ENCODE assay signal across 8 mouse cellular contexts in the genomic region with DNA sequence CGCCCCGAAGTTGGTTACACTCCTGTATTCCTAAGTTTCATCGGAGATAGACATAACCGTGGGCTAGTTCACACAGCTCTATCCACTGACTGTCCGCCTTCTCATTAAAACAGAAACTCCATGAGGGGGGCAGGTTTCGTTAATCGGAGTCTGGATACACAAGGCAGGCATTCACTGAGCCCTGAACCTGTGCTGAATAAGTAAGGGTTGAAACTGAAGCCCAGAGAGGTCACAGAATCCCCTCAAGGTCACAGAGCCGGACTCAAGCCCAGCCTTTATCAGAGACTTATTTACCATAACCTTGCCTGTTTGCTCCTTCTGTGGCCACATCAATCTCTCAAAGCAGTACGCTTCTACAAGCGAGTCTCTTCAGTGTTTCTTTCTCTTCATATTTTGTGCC. TPM values are rescaled to one million over a fixed set of nuclear protein-coding genes. Genes with fewer than 3 reads are reported as not detected.
DNase-seq lines count a peak whose midpoint lies in the region; ATAC-seq and TF ChIP-seq lines count a peak whose summit lies in the region.

No protein-coding gene starts in this region.

- H3K4me2 ChIP-seq in lung, embryonic 16.5 days (ENCODE audit: low read depth, low read length), result peak overlapping the region; percentile 74
- peak overlapping the region; percentile 82 for H3K4me2 ChIP-seq in limb, embryonic 12.5 days

- no peaks in the 10 kb centered on the region for H3K27me3 ChIP-seq in lung, embryonic 16.5 days (ENCODE audit: control insufficient read depth, insufficient read depth, low read depth, low read length)
- H3K27me3 ChIP-seq in limb, embryonic 12.5 days, result no peaks in the 10 kb centered on the region

- no peak for TF ChIP-seq POLR2A in olfactory bulb, adult 2 months (IDR thresholded peaks at IDR 0.05; ENCODE audit: insufficient read depth, low read depth, low read length)

- no peaks in the 10 kb centered on the region for H3K9me3 ChIP-seq in lung, embryonic 16.5 days (ENCODE audit: control insufficient read depth, low read length)
- no peaks in the 10 kb centered on the region for H3K9me3 ChIP-seq in limb, embryonic 12.5 days

- peak; percentile 19 for DNase-seq in adrenal gland, postnatal 14 days
- DNase-seq in adrenal gland, adult 18-20 months (ENCODE audit: low spot score in 2 of 2), result no peak
- no peak for DNase-seq in lung, postnatal 36 days
- no peak for DNase-seq in right cerebral cortex, adult 18-20 months
- DNase-seq in left cerebral cortex, postnatal 25 days (ENCODE audit: low spot score in 2 of 2), result no peak

- no peak overlapping the region for H3K27ac ChIP-seq in lung, embryonic 16.5 days (ENCODE audit: low read length)
- H3K27ac ChIP-seq in limb, embryonic 12.5 days, result no peak overlapping the region
- no peak overlapping the region for H3K27ac ChIP-seq in olfactory bulb, adult 2 months (ENCODE audit: insufficient read depth, low read depth, low read length)

- no peak for ATAC-seq in lung, embryonic 16.5 days (ENCODE audit: low read depth)
- no peak for ATAC-seq in limb, embryonic 12.5 days (ENCODE audit: insufficient number of reproducible peaks, insufficient read depth, low FRiP score, low TSS enrichment, low read depth)

- no peaks in the 10 kb centered on the region for H3K36me3 ChIP-seq in lung, embryonic 16.5 days (ENCODE audit: control insufficient read depth, insufficient read depth, low read length)
- no peaks in the 10 kb centered on the region for H3K36me3 ChIP-seq in limb, embryonic 12.5 days

- H3K4me3 ChIP-seq in lung, embryonic 16.5 days (ENCODE audit: low read length), result peak overlapping the region; percentile 79
- H3K4me3 ChIP-seq in limb, embryonic 12.5 days (replicated peaks), result no peak overlapping the region
- H3K4me3 ChIP-seq in olfactory bulb, adult 2 months (ENCODE audit: insufficient read depth, low read depth, low read length), result peak overlapping the region; percentile 26; the same call in 1 of the 2 replicates

- H3K4me1 ChIP-seq in lung, embryonic 16.5 days (replicated peaks; ENCODE audit: control insufficient read depth, insufficient read depth, low read length), result peaks cover 16% of the 10 kb centered on the region; the same call in 1 of the 2 replicates
- peaks cover 18% of the 10 kb centered on the region for H3K4me1 ChIP-seq in limb, embryonic 12.5 days (replicated peaks)
- 0 out of 2 replicates have a peak, but pooled peaks cover 2% of the 10 kb centered on the region for H3K4me1 ChIP-seq in olfactory bulb, adult 2 months (ENCODE audit: control insufficient read depth, insufficient read depth, low read length)

- no peak for TF ChIP-seq CTCF in olfactory bulb, adult 2 months (IDR thresholded peaks at IDR 0.05; ENCODE audit: insufficient read depth, low read depth, low read length)

- 69% methylated on average over 10 of the region's 10 CpGs for WGBS in lung, embryonic 16.5 days
- 88% methylated on average over 10 of the region's 10 CpGs for WGBS in limb, embryonic 12.5 days
- WGBS in olfactory bulb, adult 2 months, result 59% methylated on average over 10 of the region's 10 CpGs

- peak overlapping the region; percentile 90 for H3K9ac ChIP-seq in lung, embryonic 16.5 days (ENCODE audit: low read length)
- H3K9ac ChIP-seq in limb, embryonic 12.5 days (replicated peaks), result 0 out of 2 replicates have a peak overlapping the region, but pooled peaks have one; percentile 18

- intact Hi-C loops in left cerebral cortex, postnatal 25 days (cut with DNase I), result loop anchor here (5.0 kb wide), 1 partner anchor 133 kb away; no protein-coding TSS in a partner anchor

RNA-seq across cellular contexts. Expression of a gene that starts 2.2 kb away (rescaled TPM):
- total RNA-seq in adrenal gland, postnatal 14 days (2021), result 23.4 and 24.4 TPM in 2 replicates
- total RNA-seq in adrenal gland, adult 18-20 months (2021), result 10 to 100 TPM; 18.1 to 20.3 TPM
- polyA plus RNA-seq in lung, embryonic 16.5 days (2015; fragmentation: Nextera tagmentation; extraction: Ambion mirVana), result 5.2 TPM in 2 replicates
- 6.1 and 6.7 TPM in 2 replicates for polyA plus RNA-seq in limb, embryonic 12.5 days (2016; fragmentation: Nextera tagmentation; extraction: Ambion mirVana)
- polyA plus RNA-seq in olfactory bulb, adult 2 months (2012; ENCODE audit: insufficient read depth, insufficient read length, low replicate concordance, missing spikeins), result not detected in 2 replicates
- total RNA-seq in left cerebral cortex, postnatal 25 days (2021), result 10 to 100 TPM; 62.9 to 87.9 TPM
